Mouse (Mus musculus) ES-Bruce4 (cell line): ENCODE results near the gene Sez6l.

Experiments used
- CTCF ChIP-seq: IDR thresholded peaks from one replicate; pipeline ENCODE4 v1.8.1; 2011; ENCODE audit warnings: low read depth, low read length
- EP300 ChIP-seq: IDR thresholded peaks from 2 replicates; pipeline ENCODE4 v1.6.1; 2011; ENCODE audit warnings: low read depth, low read length; ENCODE audit not compliant: insufficient read depth

- TF ChIP-seq CTCF, result no peak
- TF ChIP-seq EP300, result no peak
Measured at GRCm38 (mm10) chr5:112551975-112552728, 24.8 kb downstream of the Sez6l start.
